Mouse (Mus musculus) testis, adult 2 months (tissue): ENCODE results near the gene Zfp664. TPM values are rescaled to one million over a fixed set of nuclear protein-coding genes. Genes with fewer than 3 reads are reported as not detected.

Experiments
- H3K27ac ChIP-seq: fragments of 200-500 bp; 2 replicates; pipeline ENCODE4 v1.5.1; 2012; ENCODE audit warnings: low read depth, low read length; ENCODE audit not compliant: control insufficient read depth, insufficient read depth
- H3K27me3 ChIP-seq: fragments of 200-500 bp; 2 replicates; pipeline ENCODE4 v1.6.1; 2012; ENCODE audit warnings: mild to moderate bottlenecking, low read length, moderate library complexity; ENCODE audit not compliant: control insufficient read depth, insufficient read depth
- H3K36me3 ChIP-seq: fragments of 200-500 bp; 2 replicates; pipeline ENCODE4 v1.6.1; 2012; ENCODE audit warnings: mild to moderate bottlenecking, low read length; ENCODE audit not compliant: control insufficient read depth, insufficient read depth
- H3K4me1 ChIP-seq: fragments of 200-500 bp; 2 replicates; pipeline ENCODE4 v1.6.1; 2012; ENCODE audit warnings: low read length; ENCODE audit not compliant: control insufficient read depth, insufficient read depth
- H3K4me3 ChIP-seq: fragments of 200-500 bp; 2 replicates; pipeline ENCODE4 v1.5.1; 2012; ENCODE audit warnings: low read depth, mild to moderate bottlenecking, low read length, moderate library complexity, mixed read lengths; ENCODE audit not compliant: control insufficient read depth
- CTCF ChIP-seq: fragments of 200-500 bp; IDR thresholded peaks from 2 replicates; pipeline ENCODE4 v1.5.1; 2012; ENCODE audit warnings: low read depth, mild to moderate bottlenecking, inconsistent platforms, low read length, moderate library complexity; ENCODE audit not compliant: control insufficient read depth, insufficient read depth, insufficient replicate concordance
- POLR2A ChIP-seq: fragments of 200-500 bp; IDR thresholded peaks from 2 replicates; pipeline ENCODE4 v1.6.1; 2012; ENCODE audit warnings: low read depth, mild to moderate bottlenecking, inconsistent platforms, low read length, moderate library complexity; ENCODE audit not compliant: control insufficient read depth
- polyA plus RNA-seq: library from polyadenylated mRNA; depleted of rRNA; stranded (reverse); fragments of >200 nt; gene quantifications from 2 replicates; pipeline ENCODE4 v1.2.3, GENCODE M21; 2012

Gene Zfp664
- polyA plus RNA-seq, 1 experiment: 29.7 TPM

DNA sequence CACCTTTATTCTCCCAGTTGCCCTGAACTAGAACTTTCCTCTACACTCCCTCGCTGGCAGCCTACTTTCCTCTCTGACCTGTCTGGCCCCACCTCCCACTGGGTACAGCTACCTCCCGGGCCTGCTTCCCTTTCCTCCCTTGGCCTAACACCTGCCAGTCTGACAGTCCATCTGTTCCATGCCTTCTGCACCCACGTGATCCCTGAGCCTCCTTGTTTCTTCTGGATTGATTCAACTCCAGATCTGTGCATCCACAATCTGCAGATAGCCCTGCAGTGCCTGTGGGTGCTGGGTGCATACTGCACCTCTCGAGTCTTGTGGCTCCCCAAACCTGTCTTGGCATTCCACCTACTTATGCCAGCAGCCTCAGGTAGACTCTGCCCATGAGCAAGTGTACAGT, 25.9 kb upstream of the Zfp664 start:
- H3K27ac ChIP-seq: no peak overlapping the region
- no peak overlapping the region for H3K4me3 ChIP-seq
- no peaks in the 10 kb centered on the region for H3K4me1 ChIP-seq
- H3K27me3 ChIP-seq: no peaks in the 10 kb centered on the region
- TF ChIP-seq CTCF: no peak
- H3K36me3 ChIP-seq: no peaks in the 10 kb centered on the region; the same call in 1 of the 2 replicates

DNA sequence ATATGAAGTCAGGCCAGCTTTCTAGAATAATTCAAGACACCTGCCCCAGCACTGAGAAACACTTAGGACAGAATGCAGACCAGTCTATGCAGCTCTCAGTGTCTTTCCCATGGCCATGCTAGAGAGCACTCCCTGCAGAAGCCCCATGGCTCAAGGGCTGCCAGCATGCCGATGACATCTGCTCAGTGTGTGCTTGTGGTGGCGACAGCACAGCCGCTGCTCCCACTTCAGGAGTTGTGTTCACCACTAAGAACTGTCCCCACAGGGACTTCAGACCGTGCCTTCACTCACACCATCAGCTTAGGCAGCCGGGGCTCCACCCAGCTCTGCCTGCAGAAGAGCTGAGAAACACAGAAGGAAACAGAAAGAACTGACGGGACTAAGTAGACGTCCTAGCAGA, 22.3 kb upstream of the Zfp664 start:
- H3K27ac ChIP-seq: no peak overlapping the region
- no peak overlapping the region for H3K4me3 ChIP-seq
- TF ChIP-seq POLR2A (no peak), CTCF (no peak)
- no peaks in the 10 kb centered on the region; the same call in 1 of the 2 replicates for H3K36me3 ChIP-seq
- no peaks in the 10 kb centered on the region for H3K27me3 ChIP-seq
- no peaks in the 10 kb centered on the region for H3K4me1 ChIP-seq

GRCm38 (mm10) chr5:124840669-124841068, 21.8 kb upstream of the Zfp664 start:
- H3K4me3 ChIP-seq: no peak overlapping the region
- H3K27me3 ChIP-seq: no peaks in the 10 kb centered on the region
- no peak overlapping the region for H3K27ac ChIP-seq
- H3K36me3 ChIP-seq: no peaks in the 10 kb centered on the region; the same call in 1 of the 2 replicates
- H3K4me1 ChIP-seq: no peaks in the 10 kb centered on the region
- TF ChIP-seq CTCF: no peak
- TF ChIP-seq POLR2A: no peak

DNA sequence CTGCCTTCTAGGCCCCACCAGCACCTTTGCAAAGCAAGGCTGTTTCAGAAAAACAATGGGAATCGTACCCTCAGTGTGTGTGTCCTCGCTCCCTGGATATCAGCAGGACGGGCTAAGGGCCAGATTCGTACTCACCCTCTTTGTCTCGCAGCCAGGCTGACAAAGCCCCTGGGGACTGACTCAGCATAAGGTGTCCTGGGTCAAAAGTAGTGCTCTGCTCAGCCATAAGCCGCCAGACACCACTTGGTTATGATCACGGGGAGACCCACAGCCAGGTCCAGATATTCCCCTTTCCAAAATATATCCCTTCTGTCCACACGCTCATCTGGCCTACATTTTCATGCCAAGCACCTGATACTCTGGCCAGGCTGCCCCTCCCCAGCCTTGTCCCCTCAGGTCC, 19.1 kb upstream of the Zfp664 start:
- Histone ChIP-seq H3K36me3 (no peaks in the 10 kb centered on the region; the same call in 1 of the 2 replicates), H3K4me1 (no peaks in the 10 kb centered on the region), H3K27me3 (no peaks in the 10 kb centered on the region), H3K27ac (no peak overlapping the region), H3K4me3 (no peak overlapping the region)
- TF ChIP-seq CTCF: no peak
- no peak for TF ChIP-seq POLR2A

DNA sequence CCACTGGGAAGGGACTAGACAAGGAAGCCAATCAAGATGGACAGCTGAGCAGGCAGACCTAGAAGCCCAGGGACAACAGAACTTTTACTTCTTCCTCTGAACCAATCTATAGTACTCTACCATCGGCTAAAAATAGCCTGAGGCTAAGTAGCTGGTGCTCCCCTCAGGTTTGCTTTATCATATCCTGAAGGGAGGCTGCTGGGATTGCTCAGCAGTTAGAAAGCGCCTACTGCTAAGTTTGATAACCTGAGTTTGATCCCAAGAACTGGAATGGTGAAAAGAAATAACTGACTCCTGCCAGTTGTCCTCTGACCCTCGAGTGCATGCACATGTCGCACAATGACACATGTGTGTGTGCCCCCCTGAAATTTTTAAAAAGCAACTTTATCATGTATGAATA, 17.6 kb upstream of the Zfp664 start:
- H3K4me3 ChIP-seq: no peak overlapping the region
- TF ChIP-seq CTCF (no peak), POLR2A (no peak)
- no peaks in the 10 kb centered on the region; the same call in 1 of the 2 replicates for H3K36me3 ChIP-seq
- H3K27me3 ChIP-seq: no peaks in the 10 kb centered on the region
- H3K27ac ChIP-seq: no peak overlapping the region
- no peaks in the 10 kb centered on the region for H3K4me1 ChIP-seq

DNA sequence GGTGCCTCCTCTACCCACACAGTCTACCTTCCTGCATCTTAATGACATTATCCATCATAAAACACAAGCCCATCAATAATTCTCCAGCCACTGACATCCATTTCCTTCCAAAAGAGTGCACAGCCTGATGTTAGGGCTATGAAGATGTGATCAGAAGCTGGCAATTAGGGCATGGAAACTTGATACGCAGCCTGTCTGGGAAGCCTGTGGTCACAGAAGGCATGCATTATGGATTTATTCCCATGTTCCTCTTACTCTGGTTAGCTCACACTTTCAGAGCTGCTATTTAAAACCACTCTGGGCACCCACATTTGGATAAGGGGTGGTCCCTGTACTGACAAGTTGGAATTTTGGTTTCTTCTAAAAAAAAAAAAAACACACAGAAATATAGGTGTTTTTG, 15.5 kb upstream of the Zfp664 start:
- H3K4me1 ChIP-seq: no peaks in the 10 kb centered on the region
- TF ChIP-seq CTCF (no peak), POLR2A (no peak)
- no peak overlapping the region for H3K4me3 ChIP-seq
- H3K27ac ChIP-seq: no peak overlapping the region
- no peaks in the 10 kb centered on the region; the same call in 1 of the 2 replicates for H3K36me3 ChIP-seq
- H3K27me3 ChIP-seq: no peaks in the 10 kb centered on the region

- Histone ChIP-seq H3K4me3 (no peak overlapping the region), H3K27ac (no peak overlapping the region), H3K27me3 (no peaks in the 10 kb centered on the region), H3K36me3 (no peaks in the 10 kb centered on the region), H3K4me1 (no peaks in the 10 kb centered on the region)
- no peak for TF ChIP-seq POLR2A
- TF ChIP-seq CTCF: no peak
These were observed 13.5 kb upstream of the Zfp664 start for GRCm38 (mm10) chr5:124848994-124849393.

DNA sequence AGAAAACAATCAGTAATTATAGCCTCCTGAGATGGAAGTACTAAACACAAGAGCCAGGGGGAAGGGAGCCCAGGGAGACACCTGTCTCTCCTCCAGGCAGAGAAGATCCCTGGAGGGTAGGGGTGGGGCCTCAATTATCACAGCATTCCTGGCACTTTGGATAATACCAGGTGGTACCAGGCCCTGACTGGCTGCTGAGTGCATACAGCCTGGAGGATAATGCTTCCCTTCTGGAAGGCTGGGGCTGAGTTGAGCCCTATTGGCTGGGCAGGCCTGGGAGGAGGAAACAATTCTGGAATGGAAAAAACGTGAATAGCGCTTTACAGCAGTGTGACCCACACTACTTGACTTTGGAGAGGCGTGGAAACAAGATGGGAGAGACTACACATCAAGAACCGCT, 10.9 kb upstream of the Zfp664 start:
- no peaks in the 10 kb centered on the region; the same call in 1 of the 2 replicates for H3K36me3 ChIP-seq
- TF ChIP-seq POLR2A: no peak
- no peak for TF ChIP-seq CTCF
- no peak overlapping the region for H3K27ac ChIP-seq
- H3K4me1 ChIP-seq: no peaks in the 10 kb centered on the region
- no peak overlapping the region for H3K4me3 ChIP-seq
- H3K27me3 ChIP-seq: no peaks in the 10 kb centered on the region
